Mouse (Mus musculus): ENCODE data around the gene Fkbp15. TPM values are rescaled to one million over a fixed set of nuclear protein-coding genes. Genes with fewer than 3 reads are reported as not detected.

The Fkbp15 gene
- polyA plus RNA-seq, 1 experiment from 2014 or later: 18.6 TPM

DNA sequence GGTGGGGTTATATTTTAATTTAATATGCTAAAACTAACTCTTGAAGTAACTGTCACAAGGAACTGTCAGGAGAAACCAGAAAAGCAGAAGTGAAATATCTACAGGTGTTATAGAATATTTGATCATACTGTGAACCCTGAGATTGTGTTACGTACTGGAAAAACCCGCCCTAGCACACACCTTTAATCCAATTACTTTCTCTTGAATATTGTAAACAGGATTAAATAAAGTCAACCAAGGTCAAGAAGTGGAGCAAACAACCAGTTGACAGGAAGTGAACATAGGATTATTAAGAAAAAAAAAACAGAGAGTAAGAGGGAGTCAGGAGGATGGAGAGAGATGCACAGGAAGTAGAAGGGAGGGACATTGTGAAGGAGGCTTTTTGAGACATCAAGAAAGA is 47.5 kb downstream of the Fkbp15 start:
- no peak for ATAC-seq

GRCm38 (mm10) chr4:62308406-62308805 is 51.9 kb downstream of the Fkbp15 start:
- H3K9ac ChIP-seq: no peak overlapping the region
- H3K36me3 ChIP-seq: peaks cover 80% of the 10 kb centered on the region
- H3K4me1 ChIP-seq: no peaks in the 10 kb centered on the region
- no peaks in the 10 kb centered on the region for H3K27me3 ChIP-seq (replicated peaks)
- H3K4me2 ChIP-seq: no peak overlapping the region
- H3K9me3 ChIP-seq (replicated peaks): no peaks in the 10 kb centered on the region
- no peak overlapping the region for H3K4me3 ChIP-seq
- ATAC-seq: no peak
- no peak overlapping the region for H3K27ac ChIP-seq

More for the DNA sequence above, 47.5 kb downstream of the Fkbp15 start:
- no peak overlapping the region for H3K4me2 ChIP-seq
- no peaks in the 10 kb centered on the region for H3K9me3 ChIP-seq (replicated peaks)
- whole genome bisulfite sequencing (ENCODE audit: insufficient replicate concordance): 74% methylated on average over 2 of the region's 2 CpGs
- no peak overlapping the region for H3K4me3 ChIP-seq
- H3K36me3 ChIP-seq: peaks cover 73% of the 10 kb centered on the region
- no peaks in the 10 kb centered on the region for H3K27me3 ChIP-seq (replicated peaks)
- H3K9ac ChIP-seq: no peak overlapping the region
- H3K4me1 ChIP-seq: no peaks in the 10 kb centered on the region
- H3K27ac ChIP-seq: no peak overlapping the region

GRCm38 (mm10) chr4:62306840-62307239 is 53.5 kb downstream of the Fkbp15 start:
- H3K27ac ChIP-seq: no peak overlapping the region
- H3K9ac ChIP-seq: no peak overlapping the region
- H3K4me1 ChIP-seq: no peaks in the 10 kb centered on the region
- H3K4me2 ChIP-seq: no peak overlapping the region
- WGBS (ENCODE audit: insufficient replicate concordance): 90% methylated on average over 4 of the region's 4 CpGs
- no peak overlapping the region for H3K4me3 ChIP-seq
- H3K9me3 ChIP-seq (replicated peaks): no peaks in the 10 kb centered on the region
- no peaks in the 10 kb centered on the region for H3K27me3 ChIP-seq (replicated peaks)
- no peak for ATAC-seq
- H3K36me3 ChIP-seq: peaks cover 81% of the 10 kb centered on the region

GRCm38 (mm10) chr4:62306301-62306700 is 54.0 kb downstream of the Fkbp15 start:
- Histone ChIP-seq H3K4me1 (no peaks in the 10 kb centered on the region), H3K9me3 (replicated peaks) (no peaks in the 10 kb centered on the region), H3K9ac (no peak overlapping the region), H3K27ac (no peak overlapping the region), H3K36me3 (peaks cover 81% of the 10 kb centered on the region), H3K4me2 (no peak overlapping the region), H3K4me3 (no peak overlapping the region), H3K27me3 (replicated peaks) (no peaks in the 10 kb centered on the region)
- 82% methylated on average over 1 of the region's 1 CpGs for WGBS (ENCODE audit: insufficient replicate concordance)
- ATAC-seq: no peak

DNA sequence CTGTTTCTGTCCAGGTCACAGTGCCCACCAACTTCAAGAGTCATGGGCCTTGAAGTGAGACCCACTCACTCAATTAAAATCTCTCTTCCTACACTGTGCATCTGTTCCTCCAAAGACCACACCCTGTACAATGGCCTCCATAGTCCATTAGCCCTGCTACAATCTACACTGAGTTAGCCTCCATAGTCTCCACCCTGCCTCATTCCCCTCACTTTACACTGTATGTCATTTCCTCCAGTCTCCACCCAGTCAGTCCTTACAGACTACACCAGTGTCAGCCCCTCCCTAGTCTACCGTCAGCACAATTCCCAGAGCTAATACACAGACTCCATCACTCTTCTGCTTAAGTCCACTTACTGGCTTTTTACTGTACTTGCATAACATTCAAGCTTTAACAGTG is 57.1 kb downstream of the Fkbp15 start:
- Histone ChIP-seq H3K4me2 (no peak overlapping the region), H3K4me1 (no peaks in the 10 kb centered on the region), H3K36me3 (peaks cover 100% of the 10 kb centered on the region), H3K27ac (no peak overlapping the region), H3K9ac (no peak overlapping the region), H3K27me3 (replicated peaks) (no peaks in the 10 kb centered on the region), H3K4me3 (no peak overlapping the region), H3K9me3 (replicated peaks) (no peaks in the 10 kb centered on the region)
- WGBS (ENCODE audit: insufficient replicate concordance): 79% methylated on average over 1 of the region's 1 CpGs
- ATAC-seq: no peak

DNA sequence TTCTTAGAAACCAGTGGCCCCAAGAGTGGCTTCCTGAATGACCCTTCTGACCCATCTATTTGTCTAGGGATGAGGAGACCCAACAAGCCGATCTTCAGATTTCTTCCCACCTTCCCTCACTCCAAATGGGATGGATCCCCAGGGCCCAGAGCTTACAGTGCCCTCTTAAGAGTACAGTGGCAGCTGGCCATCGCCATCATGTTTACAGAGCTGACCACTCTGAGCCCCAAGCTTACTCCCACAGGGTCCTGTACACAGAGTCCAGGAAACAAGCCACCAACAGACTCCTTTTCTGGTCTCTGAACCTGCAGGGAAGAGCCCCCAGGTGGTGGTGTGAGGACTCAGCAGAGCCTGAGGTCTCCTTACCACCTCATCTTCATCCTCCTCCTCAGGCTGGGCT is 57.6 kb downstream of the Fkbp15 start:
- no peak overlapping the region for H3K4me3 ChIP-seq

GRCm38 (mm10) chr4:62300001-62300400 is 60.3 kb downstream of the Fkbp15 start:
- WGBS (ENCODE audit: insufficient replicate concordance): 75% methylated on average over 2 of the region's 2 CpGs
- no peaks in the 10 kb centered on the region for H3K9me3 ChIP-seq (replicated peaks)
- H3K27me3 ChIP-seq (replicated peaks): no peaks in the 10 kb centered on the region
- H3K36me3 ChIP-seq: peaks cover 82% of the 10 kb centered on the region
- no peak overlapping the region for H3K9ac ChIP-seq
- no peak overlapping the region for H3K4me3 ChIP-seq
- H3K4me2 ChIP-seq: no peak overlapping the region
- no peak for ATAC-seq
- H3K27ac ChIP-seq: no peak overlapping the region
- H3K4me1 ChIP-seq: 0 out of 2 replicates have a peak, but pooled peaks cover 12% of the 10 kb centered on the region

More for the DNA sequence above, 57.6 kb downstream of the Fkbp15 start:
- Histone ChIP-seq H3K4me1 (no peaks in the 10 kb centered on the region), H3K9ac (no peak overlapping the region), H3K27me3 (replicated peaks) (no peaks in the 10 kb centered on the region), H3K27ac (no peak overlapping the region), H3K4me2 (no peak overlapping the region), H3K36me3 (peaks cover 100% of the 10 kb centered on the region), H3K9me3 (replicated peaks) (no peaks in the 10 kb centered on the region)
- 66% methylated on average over 2 of the region's 2 CpGs for WGBS (ENCODE audit: insufficient replicate concordance)
- no peak for ATAC-seq

DNA sequence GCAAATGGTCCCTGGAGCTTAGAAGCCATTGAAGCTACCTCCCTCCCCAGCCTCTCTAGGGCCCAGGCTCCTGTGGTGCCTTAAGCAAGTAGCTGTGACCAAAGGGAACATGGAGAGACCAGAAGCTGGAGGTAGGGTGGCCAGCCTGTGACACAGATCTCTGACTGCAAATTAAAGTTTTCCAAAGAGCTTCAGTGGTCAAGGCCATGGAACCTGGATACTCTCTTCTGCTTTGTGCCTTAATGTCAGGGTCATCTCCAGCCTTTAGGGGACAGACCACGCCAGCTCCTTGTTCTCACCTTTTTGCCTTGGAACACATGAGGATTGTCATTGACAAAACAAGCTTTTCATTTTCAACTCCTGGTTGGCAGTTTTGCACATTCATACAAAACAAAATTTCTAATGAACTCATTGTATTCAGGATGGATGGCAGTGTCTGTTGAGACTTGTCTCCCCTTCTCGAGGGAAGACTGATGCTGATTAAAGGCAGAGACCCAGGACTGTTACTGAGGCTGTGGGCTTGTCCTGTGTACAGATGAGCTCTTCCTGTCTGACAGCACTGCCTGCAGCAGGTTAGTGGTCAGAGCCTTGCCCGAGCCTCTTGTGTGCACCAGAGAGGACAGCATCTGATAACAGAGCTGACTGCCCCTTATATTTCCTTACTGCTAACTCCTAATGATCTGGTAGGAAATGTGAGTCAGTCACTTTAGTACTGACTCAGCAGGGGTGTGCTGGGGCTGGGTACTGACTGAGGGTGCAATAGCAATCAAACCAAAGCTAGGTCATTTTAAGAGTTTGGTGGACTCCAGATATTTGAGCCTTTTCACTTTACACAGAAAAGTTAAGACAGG is 62.8 kb downstream of the Fkbp15 start:
- no peak for ATAC-seq
- Histone ChIP-seq H3K9me3 (replicated peaks) (no peaks in the 10 kb centered on the region), H3K4me1 (0 out of 2 replicates have a peak, but pooled peaks cover 12% of the 10 kb centered on the region), H3K27ac (no peak overlapping the region), H3K4me3 (no peak overlapping the region), H3K36me3 (peaks cover 61% of the 10 kb centered on the region), H3K9ac (no peak overlapping the region), H3K4me2 (no peak overlapping the region), H3K27me3 (replicated peaks) (no peaks in the 10 kb centered on the region)
- WGBS (ENCODE audit: insufficient replicate concordance): 51% methylated on average over 3 of the region's 3 CpGs

DNA sequence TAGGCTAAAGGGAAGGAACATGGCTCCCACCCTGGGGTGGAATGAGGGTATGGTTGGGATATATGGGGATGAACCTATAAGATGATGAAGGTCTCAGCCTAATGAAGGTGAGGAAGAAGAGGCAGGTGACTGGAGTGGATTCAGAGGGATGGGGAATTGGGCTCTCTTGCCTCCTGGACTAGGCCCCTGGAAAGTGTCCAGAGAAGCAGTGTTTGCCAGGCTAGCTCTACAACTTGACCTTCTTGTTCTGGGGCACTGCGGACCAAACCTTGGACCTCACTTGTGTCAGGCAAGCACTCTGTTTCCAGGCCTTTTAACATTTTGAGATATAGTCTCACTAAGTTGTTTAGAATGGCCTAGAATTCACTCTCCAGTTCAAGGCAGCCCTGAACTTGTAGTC is 65.6 kb downstream of the Fkbp15 start:
- no peaks in the 10 kb centered on the region for H3K27me3 ChIP-seq (replicated peaks)
- ATAC-seq: no peak
- no peak overlapping the region for H3K4me3 ChIP-seq
- no peaks in the 10 kb centered on the region for H3K9me3 ChIP-seq (replicated peaks)
- peaks cover 34% of the 10 kb centered on the region for H3K36me3 ChIP-seq
- WGBS (ENCODE audit: insufficient replicate concordance): 81% methylated on average over 1 of the region's 1 CpGs
- no peak overlapping the region for H3K27ac ChIP-seq
- H3K9ac ChIP-seq: no peak overlapping the region
- 0 out of 2 replicates have a peak, but pooled peaks cover 12% of the 10 kb centered on the region for H3K4me1 ChIP-seq
- no peak overlapping the region for H3K4me2 ChIP-seq

DNA sequence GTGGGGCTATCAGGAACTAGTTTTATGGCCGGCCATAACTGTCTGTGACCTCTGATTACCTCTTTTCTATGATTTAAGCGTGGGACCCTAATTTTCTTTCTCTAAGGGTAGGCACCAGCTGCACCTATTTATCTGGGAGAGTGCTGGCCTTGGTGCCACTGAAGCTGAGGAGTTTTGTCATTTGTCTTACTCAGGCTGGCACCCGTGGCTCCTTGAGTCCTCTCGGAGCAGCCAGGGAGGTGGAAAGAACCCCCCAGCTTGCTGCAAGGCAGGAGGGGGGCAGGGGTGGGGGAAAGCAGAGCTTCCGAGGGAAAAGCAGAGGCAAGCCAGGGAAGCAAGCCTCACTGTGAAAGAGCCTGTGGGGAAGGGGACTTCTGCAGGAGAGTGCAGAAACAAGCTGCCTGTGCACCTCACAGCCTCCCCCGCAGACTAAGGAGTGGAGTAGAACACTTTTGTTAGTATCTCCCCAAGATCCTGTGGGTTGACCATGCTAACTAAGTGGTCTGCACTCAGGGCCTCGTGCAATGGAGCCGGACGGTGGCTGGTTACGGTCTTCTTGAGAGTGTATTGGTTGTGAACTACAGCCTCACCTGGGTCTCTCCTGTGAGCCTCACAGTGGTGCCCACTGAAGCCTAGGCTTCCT is 67.0 kb downstream of the Fkbp15 start:
- no peak for ATAC-seq
- no peaks in the 10 kb centered on the region for H3K9me3 ChIP-seq (replicated peaks)
- peaks cover 20% of the 10 kb centered on the region for H3K36me3 ChIP-seq
- no peak overlapping the region for H3K4me2 ChIP-seq
- no peak overlapping the region for H3K4me3 ChIP-seq
- H3K27ac ChIP-seq: no peak overlapping the region
- no peaks in the 10 kb centered on the region for H3K27me3 ChIP-seq (replicated peaks)
- H3K4me1 ChIP-seq: 0 out of 2 replicates have a peak, but pooled peaks cover 12% of the 10 kb centered on the region
- H3K9ac ChIP-seq: no peak overlapping the region
- WGBS (ENCODE audit: insufficient replicate concordance): 76% methylated on average over 10 of the region's 10 CpGs

DNA sequence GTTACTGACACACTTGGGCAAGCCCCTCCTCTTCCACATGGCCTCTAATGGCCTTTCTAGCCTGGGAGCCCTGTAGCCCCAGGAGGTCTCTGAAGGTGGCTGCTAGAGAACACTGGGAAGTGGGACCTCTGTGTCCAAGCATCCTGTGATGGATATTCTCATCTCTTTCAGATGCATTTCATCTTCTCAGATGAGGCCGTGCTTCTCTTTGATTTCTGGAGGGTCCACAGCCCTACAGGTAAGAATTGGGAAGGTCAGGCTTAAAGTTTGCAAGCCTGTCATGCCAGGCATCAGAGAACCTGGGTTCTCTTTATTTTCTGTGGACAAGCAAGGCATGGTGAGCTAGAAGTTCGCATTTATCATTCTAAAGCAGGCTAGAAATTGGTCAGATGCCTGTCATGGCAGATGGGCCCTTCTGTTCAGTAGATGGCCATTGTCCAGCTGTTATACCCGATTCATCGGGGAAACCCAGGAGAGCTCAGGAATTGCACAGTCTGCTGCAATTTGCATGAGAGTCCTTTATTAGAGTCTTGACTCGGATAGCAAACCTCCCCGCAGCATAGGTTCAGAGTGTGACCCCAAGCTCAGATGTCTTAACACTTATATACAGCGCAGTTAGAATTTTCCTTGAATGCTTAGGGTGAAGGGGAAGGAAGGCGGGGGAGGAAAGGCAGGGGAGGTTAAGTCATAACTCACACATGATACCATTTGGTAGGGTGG is 67.7 kb downstream of the Fkbp15 start:
- peaks cover 13% of the 10 kb centered on the region for H3K36me3 ChIP-seq
- no peak for ATAC-seq
- H3K27ac ChIP-seq: no peak overlapping the region
- no peak overlapping the region for H3K9ac ChIP-seq
- H3K27me3 ChIP-seq (replicated peaks): no peaks in the 10 kb centered on the region
- WGBS (ENCODE audit: insufficient replicate concordance): 74% methylated on average over 8 of the region's 8 CpGs
- H3K4me1 ChIP-seq: 0 out of 2 replicates have a peak, but pooled peaks cover 12% of the 10 kb centered on the region
- H3K9me3 ChIP-seq (replicated peaks): no peaks in the 10 kb centered on the region
- no peak overlapping the region for H3K4me3 ChIP-seq
- no peak overlapping the region for H3K4me2 ChIP-seq

Measured in liver, embryonic 12.5 days (tissue).